Mouse (Mus musculus) kidney, adult 2 months (tissue): ENCODE measurements at regions not wholly inside any gene's neighbourhood (a gene's known extent, or its start where the extent isn't known, plus 50 kb on each side); places are given as distances from the start of the nearest gene placed in this dataset.

Source experiments
- CTCF ChIP-seq: fragments of 200-500 bp; conservative IDR thresholded peaks from 2 replicates; pipeline ENCODE4 v1.5.1; 2011; ENCODE audit warnings: low read depth, mild to moderate bottlenecking, control low read depth, low read length, moderate library complexity, mixed read lengths; ENCODE audit not compliant: insufficient read depth, insufficient read length
- POLR2A ChIP-seq: fragments of 200-500 bp; IDR thresholded peaks from one replicate; pipeline ENCODE4 v1.6.1; 2011; ENCODE audit warnings: low read depth, low read length, control low read depth

- no peak for TF ChIP-seq CTCF
- no peak for TF ChIP-seq POLR2A
Measured at GRCm38 (mm10) chr4:23591593-23591992, 904.7 kb upstream of the Mms22l start.
